Mouse (Mus musculus): ENCODE results near the gene Arhgef28.
A peak's percentile ranks its signal among the peaks of the same experiment; 100 is the strongest.

Arhgef28 gene

DNA sequence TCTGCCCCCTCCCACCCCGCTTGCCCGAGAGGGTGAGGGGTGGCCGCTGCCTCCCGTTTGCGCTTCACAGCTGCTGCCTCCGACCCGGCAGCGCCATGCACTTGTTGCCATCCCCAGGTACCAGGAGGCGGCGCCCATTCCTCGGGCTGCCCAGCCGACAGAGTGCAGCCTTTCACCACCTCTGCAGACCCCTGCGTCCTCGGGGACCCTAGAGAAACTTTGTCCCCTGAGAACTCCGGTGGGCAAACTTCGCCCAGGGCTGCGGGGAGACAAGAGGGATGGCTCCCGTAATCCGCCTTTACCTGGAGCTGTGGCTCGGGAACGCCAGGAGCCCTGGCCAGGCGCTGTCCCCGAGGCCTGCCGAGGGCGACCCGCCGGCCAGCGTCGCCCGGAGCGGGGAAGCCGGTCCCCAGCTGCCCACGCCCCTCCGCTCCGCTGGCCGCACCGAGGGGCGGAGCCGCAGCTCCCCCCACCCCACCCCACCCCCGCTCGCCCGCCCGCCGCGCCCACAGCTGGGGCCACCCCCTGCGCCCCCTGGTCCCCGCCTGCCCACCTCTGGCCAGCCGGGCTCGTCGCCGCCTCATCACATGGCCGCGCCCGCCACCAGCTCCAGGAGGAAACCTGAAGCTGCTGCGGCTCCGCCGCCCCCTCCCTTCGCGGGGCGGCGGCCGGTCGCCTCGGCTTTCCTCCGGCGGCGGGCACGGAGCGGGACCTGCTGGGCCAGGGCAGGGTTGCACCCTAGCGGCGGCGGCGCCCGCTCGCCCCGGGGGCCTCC lies at the start of gene Arhgef28:
TSS of gene Arhgef28 (minus strand) at position 669 of the 775 bp plus-strand sequence.
- DNase-seq (ENCODE audit: low spot score) = peak; percentile 54

GRCm38 (mm10) chr13:98254921-98255320 lies 48.7 kb upstream of the Arhgef28 start:
- no peak for DNase-seq (ENCODE audit: low spot score)

- no peak for DNase-seq (ENCODE audit: low spot score)
Measured at GRCm38 (mm10) chr13:98249594-98249993, 43.4 kb upstream of the Arhgef28 start.

DNA sequence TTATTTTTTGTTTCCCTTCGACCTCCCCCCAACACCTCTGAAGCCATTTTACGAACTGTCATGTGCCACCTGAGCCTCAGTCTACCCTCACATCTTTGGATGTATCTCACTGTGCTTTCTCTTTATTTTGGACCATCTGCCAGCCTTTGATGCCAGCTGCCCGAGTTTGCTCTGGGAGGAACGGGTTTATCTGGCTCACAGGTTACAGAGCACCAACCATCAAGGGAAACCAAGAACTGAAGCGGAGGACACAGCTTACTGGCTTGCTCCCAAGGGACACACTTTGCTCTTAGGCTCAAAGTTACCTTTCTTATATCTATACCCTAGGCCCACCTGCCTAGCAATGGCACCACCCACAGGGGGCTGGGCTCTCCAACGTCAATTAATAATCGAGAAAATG lies 39.1 kb upstream of the Arhgef28 start:
- DNase-seq (ENCODE audit: low spot score) = no peak

- no peak for DNase-seq (ENCODE audit: low spot score)
Measured at GRCm38 (mm10) chr13:98244571-98245350, 38.5 kb upstream of the Arhgef28 start.

DNA sequence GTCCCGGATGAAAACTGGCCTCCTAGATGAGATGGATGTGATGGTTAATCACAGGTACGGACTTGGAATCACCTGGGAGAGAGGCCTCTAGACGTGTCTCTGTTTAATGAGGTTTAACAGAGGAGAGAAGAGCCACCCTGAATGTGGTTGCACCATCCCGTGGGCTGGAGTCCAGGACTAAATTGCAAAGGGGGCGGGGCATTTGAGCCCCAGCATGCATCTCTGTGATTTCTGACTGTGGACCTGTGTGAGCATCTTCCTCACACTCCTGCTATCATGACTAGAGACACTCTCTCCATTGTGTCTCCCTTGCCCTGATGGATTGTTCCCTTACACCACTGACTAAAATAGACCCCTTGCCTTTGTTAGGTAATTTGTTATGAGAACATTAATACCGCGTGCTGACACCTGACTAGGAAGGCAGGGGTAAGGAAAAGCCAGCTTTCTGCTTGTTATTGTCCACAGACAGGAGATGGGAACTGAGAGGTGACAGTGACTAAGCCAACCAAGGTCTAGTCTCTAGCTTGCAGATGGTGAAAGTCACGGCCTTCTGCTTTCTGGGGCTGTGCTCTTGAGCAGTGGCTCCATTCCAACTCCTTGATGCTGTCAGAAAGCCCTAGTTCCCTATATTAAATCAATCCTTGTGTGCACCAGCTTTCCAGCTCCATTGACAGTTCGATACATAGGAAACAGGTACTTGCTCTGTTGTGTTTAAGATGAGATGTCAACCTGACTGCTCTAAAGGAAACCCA lies 35.5 kb upstream of the Arhgef28 start:
- no peak for DNase-seq (ENCODE audit: low spot score)

DNA sequence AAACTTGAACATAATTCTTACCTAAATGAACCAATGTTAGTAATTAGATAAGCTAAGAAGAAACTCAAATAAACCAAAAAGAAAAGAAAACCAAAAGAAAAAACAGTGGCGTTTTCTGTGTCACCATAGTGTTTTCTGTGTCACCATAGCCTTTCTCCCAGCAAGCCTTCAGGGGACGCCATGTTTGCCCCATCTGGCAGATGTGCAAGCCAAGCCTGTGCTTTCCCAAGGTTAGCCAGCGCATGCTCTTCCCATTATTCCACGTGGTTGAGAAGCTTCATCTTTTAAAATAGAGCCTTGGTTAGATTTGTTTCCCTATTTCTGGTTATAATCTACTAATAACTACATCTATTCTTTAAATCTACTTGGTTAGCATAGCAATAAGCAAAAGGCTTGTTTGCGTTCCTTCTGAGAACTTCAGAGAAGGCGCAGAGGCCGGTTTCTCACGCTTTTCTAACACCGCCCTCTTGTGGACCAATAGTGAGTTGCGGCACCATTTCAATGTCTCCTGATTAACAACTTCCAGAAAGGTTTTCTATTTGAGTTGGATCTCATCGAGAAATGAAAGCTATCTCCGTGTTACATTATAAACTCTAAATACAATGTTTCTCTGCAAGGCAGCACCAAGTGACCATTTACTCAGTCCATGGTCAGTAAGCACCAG lies 33.9 kb upstream of the Arhgef28 start:
- DNase-seq (ENCODE audit: low spot score) = peak; percentile 73

DNA sequence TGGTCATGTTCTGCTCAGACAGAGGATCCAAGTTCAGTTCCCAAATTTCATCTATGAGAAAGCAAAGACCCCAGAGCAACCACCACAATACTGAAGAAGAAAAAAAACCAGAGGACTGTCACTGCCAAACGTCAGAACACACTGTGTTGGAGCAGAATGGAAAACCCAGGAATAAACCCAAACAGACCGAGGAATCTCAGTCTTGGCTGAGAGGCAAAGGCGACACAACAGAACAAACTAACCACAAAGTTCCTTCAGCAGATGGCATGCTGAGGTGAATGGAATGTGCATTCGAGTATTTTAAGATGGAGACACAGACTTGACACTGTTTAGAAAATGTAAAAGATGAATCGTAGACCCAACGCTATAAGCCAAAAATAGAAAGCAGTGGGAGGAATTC lies 29.2 kb upstream of the Arhgef28 start:
- DNase-seq (ENCODE audit: low spot score) = no peak

DNA sequence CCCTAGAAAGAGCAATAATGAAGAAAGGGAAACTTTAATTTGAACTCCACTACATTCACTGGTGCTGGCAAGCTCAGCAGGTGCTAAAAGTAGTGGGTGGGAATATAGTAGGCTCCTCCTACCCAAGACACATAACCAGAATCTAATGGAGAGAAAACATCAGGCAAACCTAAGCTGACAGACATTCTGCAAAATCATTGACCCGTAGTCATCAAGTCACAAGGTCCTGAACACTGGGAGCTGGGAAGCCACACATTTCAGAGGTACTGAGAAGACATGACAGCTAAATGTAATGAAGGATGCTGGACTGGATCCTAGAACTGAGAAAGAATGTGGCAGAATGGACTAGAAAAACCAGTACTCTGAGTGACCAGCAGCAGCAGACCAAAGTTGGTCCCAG lies 24.3 kb upstream of the Arhgef28 start:
- no peak for DNase-seq (ENCODE audit: low spot score)

- no peak for DNase-seq (ENCODE audit: low spot score)
Measured at GRCm38 (mm10) chr13:98226225-98226624, 20.0 kb upstream of the Arhgef28 start.

- DNase-seq (ENCODE audit: low spot score) = peak; percentile 25
Measured at GRCm38 (mm10) chr13:98222848-98223247, 16.6 kb upstream of the Arhgef28 start.

DNA sequence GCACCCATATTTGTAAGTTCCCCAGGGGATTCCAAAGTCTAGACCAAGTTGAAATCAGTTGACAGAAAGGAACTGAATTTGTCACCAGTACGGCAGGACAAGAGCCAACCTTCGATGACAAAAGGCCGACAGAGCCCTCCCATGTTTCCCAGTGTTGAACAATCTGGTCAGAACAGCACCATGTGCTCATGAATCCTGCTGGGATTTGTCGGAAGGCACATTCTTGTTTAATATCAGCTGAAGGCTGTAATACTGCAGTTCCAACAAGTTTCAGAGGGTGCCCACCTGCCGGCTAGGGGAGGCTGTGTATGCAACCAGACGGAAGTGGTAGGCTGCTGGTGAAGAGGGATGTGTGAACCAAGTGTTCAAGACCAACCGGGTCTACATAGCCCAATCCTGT lies 3.9 kb upstream of the Arhgef28 start:
- DNase-seq (ENCODE audit: low spot score) = no peak

- DNase-seq (ENCODE audit: low spot score) = no peak
Measured at GRCm38 (mm10) chr13:98208842-98209241, 2.6 kb upstream of the Arhgef28 start.

DNA sequence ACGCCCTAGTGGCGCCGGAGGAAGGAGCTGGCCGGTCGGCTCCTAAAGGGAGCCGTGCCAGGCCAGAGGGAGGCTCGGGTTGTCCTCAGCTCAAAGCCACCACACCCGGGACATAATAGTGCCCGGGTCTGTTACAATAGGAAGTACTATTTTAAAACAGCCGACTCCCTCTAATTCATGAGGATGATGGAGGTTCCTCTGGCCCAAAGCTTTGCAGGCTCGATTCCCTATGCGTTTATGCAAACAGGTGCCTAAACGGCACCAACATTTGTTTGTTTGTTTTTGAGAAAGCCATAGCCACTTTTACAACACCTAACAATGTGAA lies 269 bp upstream of the Arhgef28 start:
- DNase-seq (ENCODE audit: low spot score) = no peak

DNA sequence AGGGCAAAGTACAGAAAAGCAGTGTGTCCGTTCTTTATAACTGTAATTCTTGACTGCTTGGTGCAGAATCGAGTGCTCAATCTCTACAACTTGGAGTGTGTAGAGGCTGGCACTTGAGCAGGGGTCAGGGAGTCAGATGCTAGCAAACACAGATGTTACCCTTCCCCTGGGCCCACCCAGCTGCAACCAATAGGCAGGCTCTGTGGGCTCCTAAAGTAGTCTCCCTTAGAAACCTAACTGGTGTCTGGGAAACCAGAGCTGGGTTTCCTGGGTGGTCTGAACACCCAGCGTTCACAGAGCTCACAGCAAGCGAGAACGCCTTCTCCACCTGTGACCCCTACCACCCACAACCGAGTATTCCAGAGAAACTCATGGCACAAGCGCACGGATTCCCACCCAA lies 1.1 kb downstream of the Arhgef28 start:
- DNase-seq (ENCODE audit: low spot score) = no peak

- no peak for DNase-seq (ENCODE audit: low spot score)
Measured at GRCm38 (mm10) chr13:98204371-98204770, 1.9 kb downstream of the Arhgef28 start.

GRCm38 (mm10) chr13:98201436-98201835 lies 4.8 kb downstream of the Arhgef28 start:
- DNase-seq (ENCODE audit: low spot score) = no peak

- DNase-seq (ENCODE audit: low spot score) = no peak
Measured at GRCm38 (mm10) chr13:98192596-98192995, 13.6 kb downstream of the Arhgef28 start.

GRCm38 (mm10) chr13:98188500-98188899 lies 17.7 kb downstream of the Arhgef28 start:
- no peak for DNase-seq (ENCODE audit: low spot score)

DNA sequence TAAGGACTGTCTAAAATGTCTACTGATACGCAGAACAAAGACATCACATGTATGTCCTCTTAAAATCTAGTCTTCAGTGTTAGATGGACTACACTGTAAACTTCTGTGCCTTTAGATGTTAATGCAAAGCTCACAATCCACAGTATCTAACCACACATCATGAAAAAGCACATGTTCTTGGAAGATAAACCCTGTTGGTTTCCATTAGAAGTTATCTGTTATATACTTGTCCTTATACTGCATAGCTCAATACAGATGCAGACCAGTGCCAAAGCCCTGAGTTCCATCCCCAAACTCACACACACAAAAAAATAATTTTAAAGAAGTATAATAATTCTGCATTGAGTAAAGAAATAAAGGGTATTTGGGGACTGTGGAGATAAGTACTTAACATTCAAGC lies 18.3 kb downstream of the Arhgef28 start:
- no peak for DNase-seq (ENCODE audit: low spot score)

GRCm38 (mm10) chr13:98186179-98186578 lies 20.1 kb downstream of the Arhgef28 start:
- DNase-seq (ENCODE audit: low spot score) = no peak

GRCm38 (mm10) chr13:98184632-98185031 lies 21.6 kb downstream of the Arhgef28 start:
- no peak for DNase-seq (ENCODE audit: low spot score)

Data from ovary, postnatal 14 days (tissue).